Mouse (Mus musculus) right cerebral cortex, postnatal 10 days (tissue): ENCODE measurements at regions not wholly inside any gene's neighbourhood (a gene's known extent, or its start where the extent isn't known, plus 50 kb on each side); places are given as distances from the start of the nearest gene placed in this dataset.

ENCODE experiments used
- DNase-seq, 2 experiments: peaks; one replicate each; pipeline ENCODE4 v3.0.0; 2021; ENCODE audit warnings: low spot score in 2 of 2

DNA sequence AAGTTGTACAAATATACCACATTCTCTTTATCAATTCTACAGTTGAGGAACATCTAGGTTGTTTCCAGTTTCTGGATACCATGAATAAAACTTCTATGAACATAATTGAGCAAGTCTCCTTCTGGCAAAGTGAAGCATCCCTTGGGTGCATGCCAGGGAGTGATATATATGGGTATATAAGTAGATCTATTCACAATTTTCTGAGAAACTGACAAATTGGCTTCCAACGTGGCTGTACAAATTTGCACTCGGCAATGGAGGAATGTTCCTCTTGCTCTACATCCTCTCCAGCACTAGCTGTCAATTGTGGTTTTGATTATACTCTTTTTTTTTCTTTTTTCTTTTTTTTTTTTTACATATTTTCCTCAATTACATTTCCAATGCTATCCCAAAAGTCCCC is 576.7 kb downstream of the 9430069I07Rik start:
- DNase-seq: peak; percentile 20 to 35

DNA sequence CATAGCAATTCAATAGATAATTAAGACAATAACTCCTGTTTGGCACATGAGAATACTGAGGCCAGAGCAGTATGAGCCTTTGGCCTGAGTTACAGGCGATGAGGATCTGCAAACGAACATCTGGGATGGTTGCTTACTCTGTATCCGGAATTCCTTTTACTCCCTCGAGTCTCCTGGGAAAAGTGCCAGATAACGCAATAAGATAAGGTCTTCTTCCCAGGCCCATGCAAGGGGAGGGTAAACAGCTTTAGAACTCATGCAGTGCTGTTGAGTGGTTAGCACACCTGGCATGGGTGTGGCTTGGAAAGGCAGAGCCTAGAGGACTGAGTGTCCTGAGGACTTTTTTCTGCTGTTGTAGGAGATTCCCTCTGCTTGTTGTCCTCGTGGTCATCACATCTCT is 598.2 kb downstream of the 9430069I07Rik start:
- DNase-seq: no peak

DNA sequence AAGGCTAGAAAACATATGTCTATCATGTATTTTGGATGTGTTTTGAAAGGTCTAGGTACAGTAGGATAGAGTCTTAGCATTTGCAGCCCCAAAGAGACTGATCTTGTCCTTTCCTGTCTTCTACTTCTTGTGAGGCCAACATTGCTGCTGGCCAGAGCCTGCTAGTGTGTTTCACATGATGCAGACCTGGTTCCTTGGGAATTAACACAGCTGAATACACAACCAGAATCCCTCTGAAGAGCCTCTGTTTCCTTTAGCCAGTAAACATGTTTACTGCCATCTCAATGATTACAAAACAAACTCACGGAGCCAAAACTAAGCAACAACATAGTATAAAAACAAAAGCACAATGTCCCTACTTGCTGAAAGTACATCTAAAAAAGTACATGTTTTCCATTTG is 598.9 kb downstream of the 9430069I07Rik start:
- DNase-seq: no peak
